In genomic region chr2:166398156-166398555, GRCm38 (mm10) we compare ENCODE assay signal across 13 mouse cellular contexts.
DNase-seq lines count a peak whose midpoint lies in the region; ATAC-seq and TF ChIP-seq lines count a peak whose summit lies in the region.
"Had no signal": no experiment of that assay in that cellular context is flagged by ENCODE, and none has a peak within 500 bp of the region (broad histone marks: within the 10 kb centered on the region; RNA-seq: fewer than 3 reads in every experiment).

No protein-coding gene starts in this region.

- H3K4me3 ChIP-seq in heart, embryonic 11.5 days (ENCODE audit: low read depth, low read length), result no peak overlapping the region
- H3K4me3 ChIP-seq in heart, adult 2 months, result no peak overlapping the region
- H3K4me3 ChIP-seq in kidney, embryonic 14.5 days (ENCODE audit: low read length), result no peak overlapping the region
- no peak overlapping the region for H3K4me3 ChIP-seq in embryonic facial prominence, embryonic 14.5 days (ENCODE audit: low read depth, low read length)
- H3K4me3 ChIP-seq: left cerebral cortex, adult 2 months had no signal

- H3K4me1 ChIP-seq in heart, embryonic 11.5 days (ENCODE audit: control insufficient read depth, insufficient read depth, low read length), result peaks cover 32% of the 10 kb centered on the region
- H3K4me1 ChIP-seq in heart, adult 2 months (ENCODE audit: control insufficient read depth, insufficient read depth, low read length), result peaks cover 4% of the 10 kb centered on the region
- H3K4me1 ChIP-seq in kidney, embryonic 14.5 days (ENCODE audit: control insufficient read depth, insufficient read depth, low read length), result peaks cover 34% of the 10 kb centered on the region
- peaks cover 26% of the 10 kb centered on the region for H3K4me1 ChIP-seq in embryonic facial prominence, embryonic 14.5 days (ENCODE audit: control insufficient read depth, insufficient read depth, low read length)

- 76% methylated on average over 10 of the region's 10 CpGs for WGBS in heart, embryonic 11.5 days (ENCODE audit: insufficient replicate concordance)
- WGBS in heart, adult 2 months, result 79% methylated on average over 10 of the region's 10 CpGs
- WGBS in kidney, embryonic 14.5 days, result 83% methylated on average over 10 of the region's 10 CpGs
- 65% methylated on average over 10 of the region's 10 CpGs for whole genome bisulfite sequencing in embryonic facial prominence, embryonic 14.5 days

- H3K36me3 ChIP-seq in heart, embryonic 11.5 days (ENCODE audit: control insufficient read depth, insufficient read depth, low read length), result no peaks in the 10 kb centered on the region
- H3K36me3 ChIP-seq in heart, adult 2 months (ENCODE audit: control insufficient read depth, insufficient read depth, low read length), result no peaks in the 10 kb centered on the region
- no peaks in the 10 kb centered on the region for H3K36me3 ChIP-seq in kidney, embryonic 14.5 days (ENCODE audit: control insufficient read depth, insufficient read depth, low read length)
- no peaks in the 10 kb centered on the region for H3K36me3 ChIP-seq in embryonic facial prominence, embryonic 14.5 days (ENCODE audit: control insufficient read depth, insufficient read depth, low read length)

- H3K27ac ChIP-seq in heart, embryonic 11.5 days (ENCODE audit: low read depth, low read length), result peak overlapping the region; percentile 97
- H3K27ac ChIP-seq in heart, adult 2 months, result no peak overlapping the region; the same call in 1 of the 2 replicates
- H3K27ac ChIP-seq in kidney, embryonic 14.5 days (ENCODE audit: low read depth, low read length), result peak overlapping the region; percentile 74; the same call in 1 of the 2 replicates
- peak overlapping the region; percentile 64 for H3K27ac ChIP-seq in embryonic facial prominence, embryonic 14.5 days (replicated peaks; ENCODE audit: low read depth, low read length)
- H3K27ac ChIP-seq: left cerebral cortex, adult 2 months had no signal

- peak overlapping the region; percentile 68 for H3K9ac ChIP-seq in heart, embryonic 11.5 days (ENCODE audit: low read depth, low read length)
- no peak overlapping the region for H3K9ac ChIP-seq in heart, adult 2 months (ENCODE audit: low read depth, low read length)
- no peak overlapping the region for H3K9ac ChIP-seq in kidney, embryonic 14.5 days (ENCODE audit: low read depth, low read length)
- H3K9ac ChIP-seq in embryonic facial prominence, embryonic 14.5 days (ENCODE audit: low read depth, low read length), result no peak overlapping the region

- no peak overlapping the region for H3K4me2 ChIP-seq in heart, embryonic 11.5 days
- no peak overlapping the region for H3K4me2 ChIP-seq in kidney, embryonic 14.5 days (replicated peaks; ENCODE audit: low read depth, low read length)
- no peak overlapping the region for H3K4me2 ChIP-seq in embryonic facial prominence, embryonic 14.5 days (ENCODE audit: low read depth, low read length)
- H3K4me2 ChIP-seq: liver, embryonic 11.5 days had no signal

- intact Hi-C loops in heart, adult 2 months (cut with DNase I), result loop anchor here (5.0 kb wide), 1 partner anchor 41 kb away; no protein-coding TSS in a partner anchor

- ATAC-seq in heart, embryonic 11.5 days (replicated peaks; ENCODE audit: insufficient number of reproducible peaks, low FRiP score, low TSS enrichment), result no peak
- no peak for ATAC-seq in kidney, embryonic 14.5 days (ENCODE audit: low FRiP score, low TSS enrichment)
- no peak for ATAC-seq in embryonic facial prominence, embryonic 14.5 days (ENCODE audit: low read depth)

- H3K79me2 ChIP-seq in heart, adult 2 months (replicated peaks; ENCODE audit: control insufficient read depth, insufficient read depth, low read length), result no peaks in the 10 kb centered on the region

- DNase-seq in heart, adult 2 months, result no peak
- DNase-seq in kidney, adult 11 months, result no peak
- DNase-seq in embryonic facial prominence, embryonic 14.5 days (ENCODE audit: low spot score), result no peak
- peak; percentile 25 for DNase-seq in retina, embryonic 14.5 days (ENCODE audit: low spot score)
- no peak for DNase-seq in urinary bladder, postnatal 25 days (ENCODE audit: low spot score)
- no peak for DNase-seq in cerebellum, adult 8-10 months
- DNase-seq: adrenal gland, adult 2 months; cerebellum, adult 9-10 months; thymus, postnatal 4 days had no signal

- no peaks in the 10 kb centered on the region for H3K9me3 ChIP-seq in heart, embryonic 11.5 days (replicated peaks; ENCODE audit: control insufficient read depth, low read length)
- H3K9me3 ChIP-seq in kidney, embryonic 14.5 days (ENCODE audit: control insufficient read depth, low read length), result no peaks in the 10 kb centered on the region
- H3K9me3 ChIP-seq in embryonic facial prominence, embryonic 14.5 days (ENCODE audit: control insufficient read depth, low read length), result no peaks in the 10 kb centered on the region

- H3K27me3 ChIP-seq in heart, embryonic 11.5 days (ENCODE audit: control insufficient read depth, insufficient read depth, low read length), result no peaks in the 10 kb centered on the region
- H3K27me3 ChIP-seq in heart, adult 2 months (ENCODE audit: control insufficient read depth, insufficient read depth, low read length), result no peaks in the 10 kb centered on the region
- no peaks in the 10 kb centered on the region for H3K27me3 ChIP-seq in kidney, embryonic 14.5 days (ENCODE audit: control insufficient read depth, insufficient read depth, low read length)
- H3K27me3 ChIP-seq in embryonic facial prominence, embryonic 14.5 days (replicated peaks; ENCODE audit: control insufficient read depth, insufficient read depth, low read length), result no peaks in the 10 kb centered on the region

- TF ChIP-seq CTCF in heart, adult 2 months (IDR thresholded peaks at IDR 0.05), result no peak

- TF ChIP-seq EP300 in heart, adult 2 months (IDR thresholded peaks at IDR 0.05; ENCODE audit: insufficient read depth, low read depth, low read length), result no peak

- TF ChIP-seq POLR2A in heart, adult 2 months (IDR thresholded peaks at IDR 0.05; ENCODE audit: insufficient read depth, low read depth, low read length), result no peak
